Mouse (Mus musculus): Measurements from ENCODE around the gene Ipo4.

Ipo4 gene

GRCm38 (mm10) chr14:55590748-55591330 is 44.9 kb downstream of the Ipo4 start, which contains the start of gene Psme2:
Gene Psme2 (minus strand): TSS chr14:55591113.
- peak; percentile 89 to 93 for DNase-seq (ENCODE audit: low spot score in 2 of 2)

- DNase-seq (ENCODE audit: low spot score in 2 of 2), result no peak
These were observed 45.8 kb downstream of the Ipo4 start for GRCm38 (mm10) chr14:55589771-55590448.

GRCm38 (mm10) chr14:55589271-55589670 is 46.5 kb downstream of the Ipo4 start:
- DNase-seq (ENCODE audit: low spot score in 2 of 2), result no peak

GRCm38 (mm10) chr14:55586149-55586548 is 49.6 kb downstream of the Ipo4 start:
- no peak for DNase-seq (ENCODE audit: low spot score in 2 of 2)

- no peak for DNase-seq (ENCODE audit: low spot score in 2 of 2)
These were observed 50.2 kb downstream of the Ipo4 start for GRCm38 (mm10) chr14:55585566-55585960.

GRCm38 (mm10) chr14:55584702-55585565 is 50.8 kb downstream of the Ipo4 start, which contains the start of gene Emc9:
Gene Emc9 (minus strand): TSS chr14:55585302.
- DNase-seq (ENCODE audit: low spot score in 2 of 2), result peak; percentile 64 to 67

GRCm38 (mm10) chr14:55584303-55584701 is 51.5 kb downstream of the Ipo4 start:
- no peak for DNase-seq (ENCODE audit: low spot score in 2 of 2)

GRCm38 (mm10) chr14:55581981-55582681 is 53.6 kb downstream of the Ipo4 start:
- no peak for DNase-seq (ENCODE audit: low spot score in 2 of 2)

- no peak for DNase-seq (ENCODE audit: low spot score in 2 of 2)
These were observed 55.0 kb downstream of the Ipo4 start for GRCm38 (mm10) chr14:55580731-55581130.

- DNase-seq (ENCODE audit: low spot score in 2 of 2), result no peak
These were observed 56.0 kb downstream of the Ipo4 start for GRCm38 (mm10) chr14:55579511-55580496.

- no peak for DNase-seq (ENCODE audit: low spot score in 2 of 2)
These were observed 57.0 kb downstream of the Ipo4 start for GRCm38 (mm10) chr14:55578668-55579269.

- DNase-seq (ENCODE audit: low spot score in 2 of 2), result peak; percentile 66
These were observed 57.7 kb downstream of the Ipo4 start, which contains the start of gene Psme1 for GRCm38 (mm10) chr14:55577871-55578667. Gene Psme1 (plus strand): TSS chr14:55578123.

GRCm38 (mm10) chr14:55576376-55576775 is 59.4 kb downstream of the Ipo4 start:
- DNase-seq (ENCODE audit: low spot score in 2 of 2), result peak in 1 of 2 experiments; percentile 41

- no peak for DNase-seq (ENCODE audit: low spot score in 2 of 2)
These were observed 60.0 kb downstream of the Ipo4 start for GRCm38 (mm10) chr14:55575711-55576110.
